8 mouse cellular contexts compared by ENCODE assay signal in genomic region chr10:53435181-53435874, GRCm38 (mm10). TPM values are rescaled to one million over a fixed set of nuclear protein-coding genes. Genes with fewer than 3 reads are reported as not detected.
A peak's percentile ranks its signal among the peaks of the same experiment; 100 is the strongest.
DNase-seq lines count a peak whose midpoint lies in the region; ATAC-seq and TF ChIP-seq lines count a peak whose summit lies in the region.

No protein-coding gene starts in this region.

- dilution Hi-C loops in CH12.LX (cut with MboI; ENCODE audit: extremely low pct_ligation_motif_present, extremely low pct_unique_long_range_greater_than_20kb, low sequenced_read_pairs) = no loop called here

- no peak for TF ChIP-seq CTCF in CH12.LX (conservative IDR thresholded peaks at IDR 0.05 in 1 of 2, IDR thresholded peaks at IDR 0.05 in 1 of 2; ENCODE audit: low read depth in 2 of 2, low read length in 2 of 2)
- TF ChIP-seq CTCF in liver, postnatal 0 days (IDR thresholded peaks at IDR 0.05; ENCODE audit: low read depth) = no peak

- ATAC-seq in forebrain, embryonic 11.5 days (replicated peaks; ENCODE audit: low FRiP score) = peak; percentile 43
- ATAC-seq in heart, embryonic 16.5 days (replicated peaks; ENCODE audit: extremely low read depth, insufficient read depth, low FRiP score) = peak; percentile 74
- peak; percentile 80 for ATAC-seq in liver, postnatal 0 days
- ATAC-seq in neural tube, embryonic 11.5 days (ENCODE audit: insufficient read depth, low FRiP score, low TSS enrichment) = 0 out of 2 replicates have a peak, but pooled peaks have one; percentile 51

- H3K4me1 ChIP-seq in CH12.LX (ENCODE audit: control insufficient read depth in 1 of 2, insufficient read depth in 2 of 2) = peaks cover 6 to 14% of the 10 kb centered on the region in 2 experiments; a peak in 3 of 4 replicates
- peaks cover 8% of the 10 kb centered on the region; the same call in 1 of the 2 replicates for H3K4me1 ChIP-seq in forebrain, embryonic 11.5 days (replicated peaks; ENCODE audit: control insufficient read depth, insufficient read depth, low read length)
- peaks cover 17% of the 10 kb centered on the region for H3K4me1 ChIP-seq in heart, embryonic 16.5 days (ENCODE audit: control insufficient read depth, insufficient read depth, low read length)
- H3K4me1 ChIP-seq in liver, postnatal 0 days (ENCODE audit: insufficient read depth) = peaks cover 20% of the 10 kb centered on the region
- peaks cover 7% of the 10 kb centered on the region for H3K4me1 ChIP-seq in neural tube, embryonic 11.5 days (ENCODE audit: control insufficient read depth, insufficient read depth, low read length)

- no peak overlapping the region for H3K9ac ChIP-seq in CH12.LX (ENCODE audit: insufficient read depth, low read depth)
- H3K9ac ChIP-seq in forebrain, embryonic 11.5 days (ENCODE audit: low read length) = no peak overlapping the region
- peak overlapping the region; percentile 41; the same call in 1 of the 2 replicates for H3K9ac ChIP-seq in heart, embryonic 16.5 days (ENCODE audit: low read length)
- H3K9ac ChIP-seq in liver, postnatal 0 days (replicated peaks) = peak overlapping the region; percentile 16
- H3K9ac ChIP-seq in neural tube, embryonic 11.5 days (ENCODE audit: low read length) = no peak overlapping the region

- no peak overlapping the region for H3K4me2 ChIP-seq in CH12.LX (ENCODE audit: insufficient read depth, low read depth, poor library complexity, severe bottlenecking)
- no peak overlapping the region for H3K4me2 ChIP-seq in forebrain, embryonic 11.5 days (ENCODE audit: low read depth, low read length, severe bottlenecking)
- H3K4me2 ChIP-seq in heart, embryonic 16.5 days (ENCODE audit: low read depth, low read length) = peak overlapping the region; percentile 15; the same call in 1 of the 2 replicates
- peak overlapping the region; percentile 47 for H3K4me2 ChIP-seq in liver, postnatal 0 days (ENCODE audit: low read depth, low read length)
- no peak overlapping the region for H3K4me2 ChIP-seq in neural tube, embryonic 11.5 days (ENCODE audit: low read depth)

- peak; percentile 14 for DNase-seq in CH12.LX (ENCODE audit: extremely low read depth)
- DNase-seq in c-Kit-negative CD71-positive TER-119-positive erythroid progenitor cells, embryonic 14.5 days (ENCODE audit: low read depth, low spot score) = peak; percentile 12
- peak; percentile 62 for DNase-seq in forebrain, embryonic 11.5 days (ENCODE audit: low spot score)
- DNase-seq in kidney, postnatal 14 days = peak; percentile 85
- peak; percentile 56 for DNase-seq in liver, postnatal 0 days
- DNase-seq in neural tube, embryonic 11.5 days (ENCODE audit: low spot score) = peak; percentile 44
- peak; percentile 53 to 65 for DNase-seq in thymus, adult 18-20 months

- H3K27me3 ChIP-seq in CH12.LX (replicated peaks) = no peaks in the 10 kb centered on the region
- no peaks in the 10 kb centered on the region; the same call in 1 of the 2 replicates for H3K27me3 ChIP-seq in forebrain, embryonic 11.5 days (ENCODE audit: control insufficient read depth, insufficient read depth, low read length)
- no peaks in the 10 kb centered on the region for H3K27me3 ChIP-seq in heart, embryonic 16.5 days (ENCODE audit: control insufficient read depth, insufficient read depth, low read length)
- no peaks in the 10 kb centered on the region for H3K27me3 ChIP-seq in liver, postnatal 0 days (ENCODE audit: insufficient read depth, low read length)
- H3K27me3 ChIP-seq in neural tube, embryonic 11.5 days (ENCODE audit: control insufficient read depth, insufficient read depth, low read length) = no peaks in the 10 kb centered on the region

- no peak for TF ChIP-seq EP300 in CH12.LX (IDR thresholded peaks at IDR 0.05; ENCODE audit: low read length)
- TF ChIP-seq EP300 in liver, postnatal 0 days (IDR thresholded peaks at IDR 0.05; ENCODE audit: low read depth) = peak; percentile 71

- TF ChIP-seq POLR2A in CH12.LX (IDR thresholded peaks at IDR 0.05; ENCODE audit: low read depth, low read length) = no peak

- H3K36me3 ChIP-seq in CH12.LX (replicated peaks in 1 of 2; ENCODE audit: control insufficient read depth in 1 of 2, insufficient read depth in 1 of 2, low read length in 1 of 2) = no peaks in the 10 kb centered on the region
- no peaks in the 10 kb centered on the region for H3K36me3 ChIP-seq in forebrain, embryonic 11.5 days (ENCODE audit: control insufficient read depth, insufficient read depth, low read length)
- no peaks in the 10 kb centered on the region for H3K36me3 ChIP-seq in heart, embryonic 16.5 days (ENCODE audit: control insufficient read depth, insufficient read depth)
- H3K36me3 ChIP-seq in liver, postnatal 0 days (replicated peaks; ENCODE audit: insufficient read depth, low read length) = no peaks in the 10 kb centered on the region
- no peaks in the 10 kb centered on the region for H3K36me3 ChIP-seq in neural tube, embryonic 11.5 days (ENCODE audit: control insufficient read depth, insufficient read depth, low read length)

- 58% methylated on average over 14 of the region's 14 CpGs for WGBS in forebrain, embryonic 11.5 days
- 45% methylated on average over 14 of the region's 14 CpGs for WGBS in heart, embryonic 16.5 days
- WGBS in liver, postnatal 0 days (ENCODE audit: insufficient replicate concordance) = 42% methylated on average over 14 of the region's 14 CpGs
- WGBS in neural tube, embryonic 11.5 days = 61% methylated on average over 14 of the region's 14 CpGs

- TF ChIP-seq RAD21 in CH12.LX (IDR thresholded peaks at IDR 0.05; ENCODE audit: low read depth, low read length) = no peak

- no peak overlapping the region for H3K4me3 ChIP-seq in CH12.LX (replicated peaks in 1 of 3; ENCODE audit: low read depth in 2 of 3, low read length in 2 of 3, poor library complexity in 1 of 3)
- no peak overlapping the region for H3K4me3 ChIP-seq in forebrain, embryonic 11.5 days (ENCODE audit: low read depth, low read length)
- no peak overlapping the region for H3K4me3 ChIP-seq in heart, embryonic 16.5 days (ENCODE audit: low read length)
- no peak overlapping the region for H3K4me3 ChIP-seq in liver, postnatal 0 days (ENCODE audit: low read depth, low read length)
- H3K4me3 ChIP-seq in neural tube, embryonic 11.5 days (ENCODE audit: low read depth, low read length) = no peak overlapping the region

- H3K27ac ChIP-seq in CH12.LX (ENCODE audit: insufficient read depth, low read depth) = no peak overlapping the region
- no peak overlapping the region; the same call in 1 of the 2 replicates for H3K27ac ChIP-seq in forebrain, embryonic 11.5 days (ENCODE audit: low read depth, low read length)
- peak overlapping the region; percentile 85 for H3K27ac ChIP-seq in heart, embryonic 16.5 days (ENCODE audit: low read length)
- H3K27ac ChIP-seq in liver, postnatal 0 days (ENCODE audit: low read depth) = peak overlapping the region; percentile 53
- no peak overlapping the region for H3K27ac ChIP-seq in neural tube, embryonic 11.5 days (ENCODE audit: low read depth, low read length)

- H3K9me3 ChIP-seq in CH12.LX (replicated peaks; ENCODE audit: low read length) = no peaks in the 10 kb centered on the region
- H3K9me3 ChIP-seq in forebrain, embryonic 11.5 days (ENCODE audit: control insufficient read depth, low read length) = no peaks in the 10 kb centered on the region
- H3K9me3 ChIP-seq in heart, embryonic 16.5 days (replicated peaks; ENCODE audit: control insufficient read depth, low read length) = no peaks in the 10 kb centered on the region
- H3K9me3 ChIP-seq in liver, postnatal 0 days (ENCODE audit: low read length) = no peaks in the 10 kb centered on the region
- no peaks in the 10 kb centered on the region for H3K9me3 ChIP-seq in neural tube, embryonic 11.5 days (ENCODE audit: control insufficient read depth, low read length)

- in situ Hi-C loops in CH12.LX (cut with MboI; ENCODE audit: low pct_ligation_motif_present, low pct_unique_long_range_greater_than_20kb, low sequenced_read_pairs) = no loop called here

- H3K79me2 ChIP-seq in CH12.LX (replicated peaks; ENCODE audit: control insufficient read depth, extremely low read depth, insufficient read depth, poor library complexity, severe bottlenecking) = no peaks in the 10 kb centered on the region

TF ChIP-seq in CH12.LX, 34 proteins besides CTCF, POLR2A, EP300 and RAD21:
- TF ChIP-seq MAZ (IDR thresholded peaks at IDR 0.05; ENCODE audit: low read depth, low read length) (no peak), ZNF384 (IDR thresholded peaks at IDR 0.05; ENCODE audit: low read depth, low read length) (no peak), GABPA (IDR thresholded peaks at IDR 0.05; ENCODE audit: insufficient replicate concordance, low read depth, low read length) (no peak), POLR2AphosphoS2 (IDR thresholded peaks at IDR 0.05; ENCODE audit: low read depth, low read length) (no peak), ZC3H11A (IDR thresholded peaks at IDR 0.05; ENCODE audit: low read depth, low read length) (no peak)

RNA-seq across cellular contexts. Expression of gene Cep85l, which starts 55.6 kb away (rescaled TPM):
- total RNA-seq in CH12.LX (2012; rRNA removed) (4.3 and 5.7 TPM in 2 replicates), CH12.LX (2014; rRNA removed) (4.2 and 4.3 TPM in 2 replicates)
- polyA plus RNA-seq in CH12.LX (2012; ENCODE audit: insufficient read length, low read depth) = 4.4 and 5.0 TPM in 2 replicates
- polyA plus RNA-seq in forebrain, embryonic 11.5 days (2014; fragmentation: Nextera tagmentation; extraction: Ambion mirVana) = 4.8 and 5.5 TPM in 2 replicates
- polyA plus RNA-seq in heart, embryonic 16.5 days (2015; fragmentation: Nextera tagmentation; extraction: Ambion mirVana) = 4.7 and 5.1 TPM in 2 replicates
- 2.5 and 5.4 TPM in 2 replicates for polyA plus RNA-seq in liver, postnatal 0 days (2015; fragmentation: Nextera tagmentation; extraction: Ambion mirVana)
- 6.2 and 7.7 TPM in 2 replicates for polyA plus RNA-seq in neural tube, embryonic 11.5 days (2014; fragmentation: Nextera tagmentation; extraction: Ambion mirVana)

Comparison
In these comparisons a context has a peak if more than half of its experiments do, and no peak if none do; other contexts are left out.
1. DNase-seq: peak in every context shown above with its lines; median percentile 85 in kidney, postnatal 14 days; 62 in forebrain, embryonic 11.5 days; 59 in thymus, adult 18-20 months; 56 in liver, postnatal 0 days; 44 in neural tube, embryonic 11.5 days; 14 in CH12.LX; 12 in c-Kit-negative CD71-positive TER-119-positive erythroid progenitor cells, embryonic 14.5 days.
2. H3K27ac ChIP-seq: peak in heart, embryonic 16.5 days (single experiment) and liver, postnatal 0 days (single experiment); none in CH12.LX (single experiment), forebrain, embryonic 11.5 days (single experiment) and neural tube, embryonic 11.5 days (single experiment).
3. H3K4me2 ChIP-seq: peak in heart, embryonic 16.5 days (single experiment) and liver, postnatal 0 days (single experiment); none in CH12.LX (single experiment), forebrain, embryonic 11.5 days (single experiment) and neural tube, embryonic 11.5 days (single experiment).
4. H3K9ac ChIP-seq: peak in heart, embryonic 16.5 days (single experiment) and liver, postnatal 0 days (single experiment); none in CH12.LX (single experiment), forebrain, embryonic 11.5 days (single experiment) and neural tube, embryonic 11.5 days (single experiment).
5. Peak in every context shown above with its lines, with median percentiles within 50 percentile points of each other: ATAC-seq.